Mouse (Mus musculus) right cerebral cortex, postnatal 4 days (tissue): Measurements from ENCODE around the gene Caskin2.

Source experiments
- DNase-seq: peaks from one replicate; pipeline ENCODE4 v3.0.0-alpha.2; 2022

Caskin2 gene

GRCm38 (mm10) chr11:115830550-115831325 is 17.3 kb upstream of the Caskin2 start:
- no peak for DNase-seq

GRCm38 (mm10) chr11:115829036-115829435 is 15.6 kb upstream of the Caskin2 start:
- no peak for DNase-seq

DNA sequence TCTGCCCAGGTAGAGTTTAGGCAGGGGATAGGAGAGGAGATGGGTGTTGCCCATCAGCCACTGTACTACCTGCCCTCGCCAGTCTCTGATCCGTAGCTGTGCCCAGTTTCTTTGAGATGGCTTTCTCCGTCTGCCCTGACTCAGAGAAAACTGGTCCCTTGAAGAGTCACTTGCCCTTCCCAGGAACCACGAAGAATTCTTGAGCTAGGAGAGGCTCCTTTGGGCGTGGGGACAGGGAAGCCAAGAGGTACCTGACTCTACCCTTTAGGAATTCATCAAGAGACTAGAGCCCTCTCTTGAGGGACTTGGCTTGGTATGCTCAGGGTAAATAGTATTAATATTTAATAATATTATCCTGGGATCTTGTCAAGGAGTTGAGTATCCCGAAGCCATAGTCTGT is 14.2 kb upstream of the Caskin2 start:
- DNase-seq, result no peak

GRCm38 (mm10) chr11:115826487-115826886 is 13.0 kb upstream of the Caskin2 start:
- DNase-seq, result no peak

- no peak for DNase-seq
These were observed 11.4 kb upstream of the Caskin2 start for GRCm38 (mm10) chr11:115824813-115825212.

DNA sequence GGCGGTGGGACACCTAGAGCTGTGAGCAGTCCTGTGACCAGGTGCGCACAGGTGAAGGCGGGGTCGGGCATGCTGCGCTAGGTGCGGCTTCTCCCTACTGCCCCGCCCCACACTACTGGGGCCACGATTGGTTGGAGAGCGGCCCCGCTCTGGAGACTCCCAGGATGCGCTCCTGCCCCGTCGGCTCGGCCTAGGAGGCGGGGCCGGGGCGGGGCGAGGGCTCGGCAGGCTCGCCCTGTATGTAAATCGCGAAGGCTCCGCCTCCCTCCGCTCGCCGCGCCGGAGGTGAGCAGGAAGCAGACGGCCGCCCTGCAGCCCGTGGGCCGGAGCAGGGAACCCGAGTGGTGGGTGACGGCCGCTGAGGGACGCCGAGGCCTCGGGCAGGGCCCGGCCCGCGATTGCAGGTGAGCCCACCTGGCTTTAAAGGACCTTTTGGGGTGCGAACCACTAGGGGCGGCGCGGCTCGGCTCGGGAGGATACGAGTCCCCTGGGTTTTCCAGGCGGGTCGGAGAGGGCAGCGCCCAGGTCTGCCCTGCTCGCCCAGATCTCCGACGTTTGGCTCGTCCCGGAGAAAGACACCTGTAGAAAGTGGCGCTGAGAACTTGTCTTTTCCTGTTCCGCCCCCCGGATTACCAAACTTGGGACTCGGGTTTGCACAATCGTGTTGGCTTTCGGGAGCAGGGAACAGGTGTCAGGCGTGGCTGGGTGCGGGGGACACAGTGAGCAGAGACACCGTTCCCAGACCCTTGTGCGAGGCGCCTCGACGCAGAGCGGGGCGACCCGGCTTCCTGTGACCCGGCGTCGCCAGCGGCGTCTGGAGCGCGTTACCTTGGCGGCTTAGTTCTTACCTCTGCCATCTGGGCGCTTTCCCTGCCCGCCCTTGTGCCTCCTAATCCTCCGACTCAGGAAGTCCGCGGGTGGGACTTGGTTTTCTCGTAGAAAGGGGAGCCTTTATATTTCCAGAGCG is 10.6 kb upstream of the Caskin2 start, which contains the start of gene Llgl2:
TSS of gene Llgl2 (plus strand) at position 276 of the 967 bp plus-strand sequence.
- DNase-seq, result peak; percentile 51

DNA sequence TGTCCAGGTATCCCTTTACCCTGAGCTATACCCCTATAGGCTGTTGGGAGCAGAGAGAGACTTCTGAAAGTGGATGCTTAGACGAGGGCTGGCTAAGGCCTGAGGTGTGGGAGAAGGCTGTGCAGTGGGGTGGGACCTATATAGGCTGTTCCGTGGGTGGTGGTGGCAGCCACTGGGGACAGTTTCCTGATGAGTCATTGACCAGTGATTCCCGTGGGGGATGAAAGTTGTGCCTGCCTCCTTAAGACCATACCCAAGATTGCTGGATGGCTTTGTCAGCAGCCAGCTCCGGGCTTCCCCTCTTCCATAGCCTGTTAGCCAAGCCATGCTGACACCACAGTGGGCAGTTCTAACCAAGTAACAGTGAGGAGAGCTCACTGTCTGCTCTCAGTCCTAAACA is 7.6 kb upstream of the Caskin2 start:
- DNase-seq, result no peak

- no peak for DNase-seq
These were observed 6.6 kb upstream of the Caskin2 start for GRCm38 (mm10) chr11:115819915-115820623.

DNA sequence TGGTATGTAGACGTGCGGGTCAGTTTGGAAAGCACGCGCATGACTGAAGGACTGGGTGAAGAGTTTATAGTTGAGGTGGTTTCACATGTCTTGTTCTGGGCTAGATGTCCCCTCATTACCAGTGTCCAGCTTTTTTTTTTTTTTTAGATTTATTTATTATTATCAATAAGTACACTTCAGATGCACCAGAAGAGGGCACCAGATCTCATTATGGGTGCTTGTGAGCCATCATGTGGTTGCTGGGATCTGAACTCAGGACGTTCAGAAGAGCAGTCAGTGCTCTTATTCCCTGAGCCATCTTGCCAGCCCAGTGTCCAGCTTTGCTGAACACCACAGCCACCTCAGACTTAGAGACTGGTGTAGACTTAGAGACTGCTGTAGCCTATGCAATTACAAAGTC is 3.9 kb upstream of the Caskin2 start:
- DNase-seq, result no peak

DNA sequence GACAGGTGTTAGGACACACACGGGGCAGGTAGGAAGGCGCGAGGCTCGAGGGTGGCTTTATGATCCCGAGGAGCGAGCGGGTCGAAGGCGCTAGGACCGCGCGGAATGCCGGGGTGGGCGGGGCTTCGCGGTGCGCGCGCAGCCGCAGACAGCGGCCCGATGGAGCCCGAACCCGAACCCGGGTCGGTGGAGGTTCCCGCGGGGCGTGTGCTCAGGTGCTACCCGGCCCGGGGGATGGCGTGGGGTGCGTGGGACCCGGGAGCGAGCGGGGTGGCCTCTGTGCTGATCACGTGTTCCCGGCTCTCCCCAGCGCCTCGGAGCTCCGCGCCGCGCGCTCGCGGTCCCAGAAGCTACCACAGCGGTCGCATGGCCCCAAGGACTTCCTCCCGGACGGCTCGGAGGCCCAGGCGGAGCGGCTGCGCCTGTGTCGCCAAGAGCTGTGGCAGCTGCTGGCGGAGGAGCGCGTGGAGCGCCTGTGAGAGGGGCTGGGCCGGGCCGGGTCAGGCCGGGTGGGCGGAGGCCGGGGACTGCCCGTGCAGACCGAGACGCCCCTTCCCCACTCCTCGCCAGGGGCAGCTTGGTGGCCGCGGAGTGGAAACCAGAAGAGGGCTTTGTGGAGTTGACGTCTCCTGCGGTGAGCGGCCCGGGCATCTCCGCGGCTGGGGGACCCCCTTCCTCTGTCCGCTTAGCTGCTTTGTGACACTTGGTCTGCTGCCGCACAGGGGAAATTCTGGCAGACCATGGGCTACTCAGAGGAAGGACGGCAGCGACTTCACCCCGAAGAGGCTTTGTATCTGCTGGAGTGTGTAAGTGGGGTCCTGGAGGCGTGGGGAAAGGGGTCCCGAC is 1.4 kb upstream of the Caskin2 start, which contains the start of gene Tsen54:
TSS of gene Tsen54 (plus strand) at position 120 of the 846 bp plus-strand sequence.
- peak; percentile 89 for DNase-seq

- DNase-seq, result no peak
These were observed 662 bp downstream of the Caskin2 start for GRCm38 (mm10) chr11:115812533-115813420.

DNA sequence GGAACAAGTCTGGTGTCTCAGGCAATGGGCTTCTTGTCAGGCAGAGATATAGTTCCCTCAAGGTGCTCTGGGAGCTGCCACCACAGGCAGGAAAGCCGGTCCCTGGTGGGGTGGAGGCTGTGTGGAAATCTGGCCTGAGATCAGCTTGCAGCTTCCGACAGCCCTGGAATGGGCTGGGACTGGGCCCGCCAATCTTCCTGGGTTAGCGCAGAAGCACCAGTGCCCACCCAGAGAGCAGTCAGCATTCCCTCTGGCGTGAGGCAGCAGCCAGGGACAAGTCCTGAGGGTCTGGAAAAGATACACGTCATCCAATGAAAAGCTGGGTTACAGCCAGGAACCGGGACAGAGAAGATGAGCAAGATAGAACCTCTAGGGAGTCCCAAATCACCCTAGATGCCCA is 1.3 kb downstream of the Caskin2 start:
- no peak for DNase-seq

GRCm38 (mm10) chr11:115811381-115812093 is 1.9 kb downstream of the Caskin2 start:
- no peak for DNase-seq

GRCm38 (mm10) chr11:115810377-115810776 is 3.1 kb downstream of the Caskin2 start:
- no peak for DNase-seq

DNA sequence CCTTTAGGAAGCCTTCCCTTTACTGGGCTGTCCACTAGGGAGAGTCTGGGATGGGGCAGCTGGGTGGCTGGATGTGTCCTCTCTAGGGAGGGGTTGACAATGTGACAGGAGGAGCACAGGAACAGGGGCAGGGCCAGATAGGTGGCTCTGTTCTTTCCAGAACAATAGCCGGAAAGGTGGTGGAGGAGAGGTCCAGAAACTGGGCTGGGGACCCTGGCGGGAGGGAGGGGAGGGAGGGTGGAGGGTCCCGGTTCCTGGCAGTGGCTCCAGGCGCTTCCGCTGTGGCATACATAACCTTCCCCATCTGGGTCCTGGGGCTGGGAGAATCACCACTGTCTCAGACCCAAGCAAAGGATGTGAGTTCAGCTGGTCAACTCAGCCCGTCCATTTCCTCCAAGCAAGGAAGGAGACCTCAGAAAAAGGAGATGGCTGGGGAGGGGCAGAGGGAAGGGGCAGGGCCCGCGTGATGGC is 4.1 kb downstream of the Caskin2 start:
- DNase-seq, result no peak

GRCm38 (mm10) chr11:115808696-115809310 is 4.6 kb downstream of the Caskin2 start:
- DNase-seq, result peak; percentile 68

GRCm38 (mm10) chr11:115807971-115808370 is 5.5 kb downstream of the Caskin2 start:
- DNase-seq, result no peak

GRCm38 (mm10) chr11:115807306-115807705 is 6.1 kb downstream of the Caskin2 start:
- no peak for DNase-seq

DNA sequence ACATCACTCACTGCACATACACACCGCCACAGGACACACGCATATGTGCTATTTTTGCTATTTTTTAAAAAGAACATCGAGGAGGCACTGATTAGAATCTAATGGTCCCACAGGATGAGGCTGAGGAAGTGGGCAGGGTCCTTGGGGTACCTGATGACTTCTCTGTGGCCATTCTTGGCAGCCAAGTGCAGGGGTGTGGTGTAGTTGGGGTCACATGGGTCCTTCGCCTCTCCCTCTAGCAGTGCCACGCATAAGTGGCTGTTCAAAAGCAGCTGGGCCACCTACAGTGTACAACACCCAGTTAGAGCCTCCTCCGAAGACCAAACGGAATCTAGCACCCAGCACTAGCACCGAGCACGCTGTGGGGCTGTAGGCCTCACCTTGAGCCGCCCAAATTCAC is 7.3 kb downstream of the Caskin2 start:
- no peak for DNase-seq

GRCm38 (mm10) chr11:115805005-115805404 is 8.4 kb downstream of the Caskin2 start:
- no peak for DNase-seq
